Mouse (Mus musculus) right cerebral cortex, adult 18-20 months (tissue): Measurements from ENCODE around the gene Adam6b.
"Not testable (repeated sequence)": the region's sequence is repeated elsewhere in the genome, so short reads cannot be mapped to it uniquely, and the experiment has no call there.

Experiments
- DNase-seq: peaks from one replicate; pipeline ENCODE4 v3.0.0; 2022; ENCODE audit warnings: mixed read lengths

Gene Adam6b

GRCm38 (mm10) chr12:113489211-113489610 lies at the start of gene Adam6b:
Gene Adam6b (plus strand): TSS chr12:113489511.
- DNase-seq = not testable (repeated sequence)

DNA sequence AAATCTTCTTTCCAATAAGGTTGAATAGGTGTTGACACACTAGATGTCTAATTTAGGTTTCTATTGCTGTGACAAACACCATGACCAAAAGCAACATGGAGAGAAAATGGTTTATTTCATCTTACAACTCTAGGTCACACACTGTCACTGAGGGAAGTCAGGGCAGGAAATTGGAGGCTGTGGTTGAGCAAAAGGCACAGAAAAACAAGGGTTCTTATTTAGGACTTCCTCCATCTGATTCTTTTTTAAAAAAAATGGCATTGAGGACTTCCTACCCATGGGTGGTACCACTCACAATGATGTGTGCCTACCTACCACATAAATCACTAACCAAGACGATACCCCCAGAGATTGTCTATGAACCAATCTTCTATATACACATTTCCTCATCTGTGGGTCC lies 43.2 kb upstream of the Adam6b start:
- no peak for DNase-seq

DNA sequence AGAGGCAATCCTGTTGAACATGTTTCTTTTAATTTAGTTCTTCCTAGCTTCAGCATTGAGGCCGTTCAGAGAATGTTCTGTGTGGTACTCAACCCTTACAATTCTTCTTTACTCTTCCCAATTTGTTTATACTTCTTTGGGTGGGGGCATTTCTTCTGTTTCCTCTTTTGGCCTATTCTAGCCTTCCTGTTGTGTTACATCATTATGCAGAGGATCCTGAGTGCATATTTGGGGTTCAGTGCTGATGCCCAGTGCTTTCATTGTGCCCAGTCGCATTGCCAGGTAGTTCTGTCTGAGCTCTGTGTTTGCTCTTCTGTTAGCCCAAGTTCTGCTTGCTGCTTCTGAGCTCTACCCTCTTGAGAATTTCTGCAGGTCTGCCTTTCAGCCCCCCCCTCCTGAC lies 13.1 kb upstream of the Adam6b start:
- no peak for DNase-seq

- no peak for DNase-seq
Measured at GRCm38 (mm10) chr12:113482147-113482546, 7.2 kb upstream of the Adam6b start.

DNA sequence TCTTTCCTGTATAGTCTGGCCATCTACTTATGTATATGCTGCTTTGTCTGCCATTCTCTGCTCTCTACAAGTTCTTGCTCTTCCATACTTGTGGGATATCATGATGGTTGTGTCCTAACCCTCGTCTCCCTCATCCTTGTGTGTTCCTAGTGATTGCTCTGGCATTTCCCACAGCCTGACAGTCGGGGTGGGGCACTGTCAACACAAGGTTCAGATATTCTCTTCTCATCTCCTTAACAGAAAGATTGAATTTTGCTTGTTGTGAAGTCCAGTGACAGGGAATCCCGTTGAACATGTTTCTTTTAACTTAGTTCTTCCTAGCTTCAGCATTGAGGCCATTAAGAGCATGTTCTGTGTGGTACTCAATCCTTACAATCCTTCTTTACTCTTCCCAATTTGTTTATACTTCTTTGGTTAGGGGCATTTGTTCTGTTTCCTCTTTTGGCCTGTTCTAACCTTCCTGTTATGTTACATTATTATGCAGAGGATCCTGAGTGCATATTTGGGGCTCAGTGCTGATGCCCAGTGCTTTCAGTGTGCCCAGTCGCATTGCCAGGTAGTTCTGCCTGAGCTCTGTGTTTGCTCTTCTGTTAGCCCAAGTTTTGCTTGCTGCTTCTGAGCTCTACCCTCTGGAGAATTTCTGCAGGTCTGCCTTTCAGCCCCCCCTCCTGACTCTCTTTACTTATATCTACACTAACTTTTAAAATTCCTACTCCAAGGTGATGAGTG lies 6.5 kb upstream of the Adam6b start:
- DNase-seq = no peak

- no peak for DNase-seq
Measured at GRCm38 (mm10) chr12:113483492-113484162, 5.7 kb upstream of the Adam6b start.

GRCm38 (mm10) chr12:113484971-113485485 lies 4.3 kb upstream of the Adam6b start:
- no peak for DNase-seq

GRCm38 (mm10) chr12:113487693-113488092 lies 1.6 kb upstream of the Adam6b start:
- DNase-seq = peak; percentile 62

DNA sequence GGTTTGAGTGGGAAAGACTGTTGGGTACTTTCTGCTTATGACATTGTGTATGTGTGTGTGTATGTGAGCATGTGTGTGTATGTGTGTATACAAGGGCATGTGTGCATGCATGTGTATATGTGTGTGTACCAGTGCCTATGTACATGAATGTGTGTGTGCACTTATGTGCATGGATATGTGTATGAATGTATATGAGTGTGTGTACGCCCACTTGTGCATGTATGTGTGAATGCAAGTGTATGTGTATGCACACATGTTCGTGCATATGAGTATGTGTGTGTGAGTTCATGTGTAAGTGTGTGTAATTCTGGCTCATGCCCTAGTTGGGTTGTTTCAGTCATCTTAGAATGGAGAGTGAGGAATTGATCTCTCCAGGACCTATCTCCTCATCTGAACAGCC lies 36.6 kb downstream of the Adam6b start:
- no peak for DNase-seq
